Mouse (Mus musculus) lung, postnatal 0 days (tissue): Measurements from ENCODE around the gene Prps2. TPM values are rescaled to one million over a fixed set of nuclear protein-coding genes. Genes with fewer than 3 reads are reported as not detected.
"Not testable (repeated sequence)": the region's sequence is repeated elsewhere in the genome, so short reads cannot be mapped to it uniquely, and the experiment has no call there.

ENCODE experiments used
- ATAC-seq: fragments of 200-750 bp; cut with Nextera tagmentation; 2 replicates; pipeline ENCODE4 v1.8.0; 2017; ENCODE audit warnings: moderate library complexity
- DNase-seq: peaks from one replicate; pipeline ENCODE4 v3.0.0-alpha.2; 2016; ENCODE audit warnings: low spot score
- H3K27ac ChIP-seq: fragments of 300-500 bp; sonication (generic); 2 replicates; pipeline ENCODE4 v1.5.1; 2014; ENCODE audit warnings: antibody characterized with exemption, mild to moderate bottlenecking, low read length, mixed read lengths
- H3K27me3 ChIP-seq: fragments of 300-500 bp; sonication (generic); replicated peaks from 2 replicates; pipeline ENCODE4 v1.6.1; 2014; ENCODE audit warnings: low read length, mixed read lengths; ENCODE audit not compliant: insufficient read depth
- H3K36me3 ChIP-seq: fragments of 300-500 bp; sonication (generic); 2 replicates; pipeline ENCODE4 v1.6.1; 2014; ENCODE audit warnings: low read length, mixed read lengths; ENCODE audit not compliant: insufficient read depth
- H3K4me1 ChIP-seq: fragments of 300-500 bp; sonication (generic); 2 replicates; pipeline ENCODE4 v1.6.1; 2014; ENCODE audit warnings: antibody characterized with exemption, low read depth, low read length, mixed read lengths; ENCODE audit not compliant: insufficient read depth
- H3K4me2 ChIP-seq: fragments of 300-500 bp; sonication (generic); replicated peaks from 2 replicates; pipeline ENCODE4 v1.6.1; 2014; ENCODE audit warnings: low read depth, mild to moderate bottlenecking, low read length, moderate library complexity, mixed read lengths
- H3K4me3 ChIP-seq: fragments of 300-500 bp; sonication (generic); 2 replicates; pipeline ENCODE4 v1.5.1; 2014; ENCODE audit warnings: low read depth, low read length
- H3K9ac ChIP-seq: fragments of 300-500 bp; sonication (generic); replicated peaks from 2 replicates; pipeline ENCODE4 v1.6.1; 2014; ENCODE audit warnings: low read depth, mild to moderate bottlenecking
- H3K9me3 ChIP-seq: fragments of 300-500 bp; sonication (generic); 2 replicates; pipeline ENCODE4 v1.6.1; 2016; ENCODE audit warnings: low read length, mixed read lengths
- CTCF ChIP-seq: IDR thresholded peaks from 2 replicates; pipeline ENCODE4 v1.5.1; 2016; ENCODE audit warnings: antibody characterized with exemption, mild to moderate bottlenecking
- EP300 ChIP-seq: IDR thresholded peaks from 2 replicates; pipeline ENCODE4 v1.6.1; 2016; ENCODE audit warnings: antibody characterized with exemption, mild to moderate bottlenecking, control low read depth
- WGBS: fragments of 180-500 bp; shearing (Covaris S2); extraction: QIAGEN DNeasy Blood & Tissue Kit; methylation state at CpG from one replicate; pipeline ENCODE4 v1.1.7; 2014; 5-methylcytosine and 5-hydroxymethylcytosine counted together
- polyA plus RNA-seq: library from polyadenylated mRNA; unstranded; fragments of >200 nt; fragmentation: Nextera tagmentation; extraction: Ambion mirVana; gene quantifications from 2 replicates; pipeline ENCODE4 v1.2.1, GENCODE M21; 2015

The Prps2 gene
- polyA plus RNA-seq, 1 experiment from 2014 or later = 18.9 TPM

- no peaks in the 10 kb centered on the region for H3K9me3 ChIP-seq
- H3K4me2 ChIP-seq = no peak overlapping the region
- H3K36me3 ChIP-seq = no peaks in the 10 kb centered on the region
- H3K4me1 ChIP-seq = no peaks in the 10 kb centered on the region
- H3K9ac ChIP-seq = no peak overlapping the region
- WGBS = 45% methylated on average over 5 of the region's 5 CpGs
- H3K27ac ChIP-seq = no peak overlapping the region
- ATAC-seq (no peak), DNase-seq (no peak)
- no peak overlapping the region for H3K4me3 ChIP-seq
- TF ChIP-seq CTCF (no peak), EP300 (no peak)
- H3K27me3 ChIP-seq = no peaks in the 10 kb centered on the region
Observed at GRCm38 (mm10) chrX:167315766-167316165, 66.8 kb downstream of the Prps2 start.

- Histone ChIP-seq H3K9me3 (no peaks in the 10 kb centered on the region), H3K27me3 (no peaks in the 10 kb centered on the region), H3K4me2 (no peak overlapping the region), H3K9ac (no peak overlapping the region), H3K36me3 (no peaks in the 10 kb centered on the region), H3K27ac (no peak overlapping the region), H3K4me3 (no peak overlapping the region), H3K4me1 (no peaks in the 10 kb centered on the region)
- 63% methylated on average over 4 of the region's 4 CpGs for WGBS
- ATAC-seq (no peak), DNase-seq (no peak)
- TF ChIP-seq EP300 = no peak
- TF ChIP-seq CTCF = no peak
Observed at GRCm38 (mm10) chrX:167315093-167315726, 67.3 kb downstream of the Prps2 start.

GRCm38 (mm10) chrX:167302061-167302460, 80.5 kb downstream of the Prps2 start:
- H3K4me1 ChIP-seq, H3K4me2 ChIP-seq, H3K36me3 ChIP-seq, H3K9me3 ChIP-seq, H3K9ac ChIP-seq, H3K27ac ChIP-seq, ATAC-seq, DNase-seq, H3K27me3 ChIP-seq, H3K4me3 ChIP-seq: not testable (repeated sequence)
- no CpG with 5 or more reads among the region's 1 CpGs for WGBS

Other genes starting within 250 kb of the Prps2 start
- gene Tmsb4x, start 173.4 kb downstream of the Prps2 start, polyA plus RNA-seq = 7,609 and 7,998 TPM in 2 replicates
- gene Tlr8, start 118.4 kb downstream of the Prps2 start, polyA plus RNA-seq = 1.5 and 1.9 TPM in 2 replicates
- gene Tlr7, start 52.2 kb downstream of the Prps2 start, polyA plus RNA-seq = 1.4 and 1.5 TPM in 2 replicates